Mouse (Mus musculus): Measurements from ENCODE around the gene Rbm4.

- TF ChIP-seq CTCF (IDR thresholded peaks at IDR 0.05; ENCODE audit: low read depth), result peak; percentile 56
- TF ChIP-seq EP300 (optimal IDR thresholded peaks at IDR 0.05), result no peak
These were observed 27.1 kb upstream of the Rbm4 start for GRCm38 (mm10) chr19:4820678-4821303.

All from stomach, postnatal 0 days (tissue).